Mouse (Mus musculus): ENCODE measurements around the gene Dlx5. TPM values are rescaled to one million over a fixed set of nuclear protein-coding genes. Genes with fewer than 3 reads are reported as not detected.
A peak's percentile ranks its signal among the peaks of the same experiment; 100 is the strongest.

Gene Dlx5
- polyA plus RNA-seq, 1 experiment from 2014 or later, result 4.0 TPM

- under 1% methylated on average over 30 of the region's 30 CpGs for WGBS
- Histone ChIP-seq H3K9me3 (no peaks in the 10 kb centered on the region), H3K27me3 (ENCODE audit: insufficient read depth, poor library complexity, severe bottlenecking) (peaks cover 80% of the 10 kb centered on the region), H3K36me3 (no peaks in the 10 kb centered on the region), H3K4me1 (peaks cover 18% of the 10 kb centered on the region), H3K27ac (peak overlapping the region; percentile 67; the same call in 1 of the 2 replicates), H3K4me3 (peak overlapping the region; percentile 71)
- no peak for DNase-seq (ENCODE audit: low spot score)
Observed at GRCm38 (mm10) chr6:6881115-6881637, 709 bp downstream of the Dlx5 start.

- H3K27me3 ChIP-seq (ENCODE audit: insufficient read depth, poor library complexity, severe bottlenecking), result peaks cover 86% of the 10 kb centered on the region
- H3K36me3 ChIP-seq, result no peaks in the 10 kb centered on the region
- no peak for DNase-seq (ENCODE audit: low spot score)
- H3K27ac ChIP-seq, result no peak overlapping the region
- H3K9me3 ChIP-seq, result no peaks in the 10 kb centered on the region
- peaks cover 18% of the 10 kb centered on the region for H3K4me1 ChIP-seq
- under 1% methylated on average over 24 of the region's 24 CpGs for WGBS
- peak overlapping the region; percentile 71 for H3K4me3 ChIP-seq
Observed at GRCm38 (mm10) chr6:6880361-6881114, 1.3 kb downstream of the Dlx5 start.

GRCm38 (mm10) chr6:6879371-6880325 is 2.2 kb downstream of the Dlx5 start:
- under 1% methylated on average over 44 of the region's 44 CpGs for WGBS

GRCm38 (mm10) chr6:6878841-6879291 is 3.0 kb downstream of the Dlx5 start:
- Histone ChIP-seq H3K36me3 (no peaks in the 10 kb centered on the region), H3K4me3 (peak overlapping the region; percentile 71), H3K4me1 (peaks cover 31% of the 10 kb centered on the region), H3K9me3 (no peaks in the 10 kb centered on the region), H3K27ac (no peak overlapping the region), H3K27me3 (ENCODE audit: insufficient read depth, poor library complexity, severe bottlenecking) (peaks cover 100% of the 10 kb centered on the region)
- no peak for DNase-seq (ENCODE audit: low spot score)
- WGBS, result 0% methylated on average over 14 of the region's 14 CpGs

More at GRCm38 (mm10) chr6:6879371-6880325, 2.2 kb downstream of the Dlx5 start:
- peaks cover 95% of the 10 kb centered on the region for H3K27me3 ChIP-seq (ENCODE audit: insufficient read depth, poor library complexity, severe bottlenecking)
- no peak overlapping the region for H3K27ac ChIP-seq
- H3K4me3 ChIP-seq, result peak overlapping the region; percentile 71
- H3K36me3 ChIP-seq, result no peaks in the 10 kb centered on the region
- no peak for DNase-seq (ENCODE audit: low spot score)
- peaks cover 23% of the 10 kb centered on the region for H3K4me1 ChIP-seq
- H3K9me3 ChIP-seq, result no peaks in the 10 kb centered on the region

- Histone ChIP-seq H3K27me3 (ENCODE audit: insufficient read depth, poor library complexity, severe bottlenecking) (peaks cover 100% of the 10 kb centered on the region), H3K4me1 (peaks cover 31% of the 10 kb centered on the region), H3K9me3 (no peaks in the 10 kb centered on the region), H3K4me3 (peak overlapping the region; percentile 71), H3K36me3 (no peaks in the 10 kb centered on the region), H3K27ac (no peak overlapping the region)
- 2% methylated on average over 34 of the region's 34 CpGs for WGBS
- DNase-seq (ENCODE audit: low spot score), result no peak
Observed at GRCm38 (mm10) chr6:6877981-6878840, 3.7 kb downstream of the Dlx5 start.

- peaks cover 31% of the 10 kb centered on the region for H3K4me1 ChIP-seq
- H3K4me3 ChIP-seq, result no peak overlapping the region
- no peaks in the 10 kb centered on the region for H3K36me3 ChIP-seq
- H3K27ac ChIP-seq, result no peak overlapping the region
- 9% methylated on average over 5 of the region's 5 CpGs for WGBS
- no peaks in the 10 kb centered on the region for H3K9me3 ChIP-seq
- DNase-seq (ENCODE audit: low spot score), result no peak
- H3K27me3 ChIP-seq (ENCODE audit: insufficient read depth, poor library complexity, severe bottlenecking), result peaks cover 100% of the 10 kb centered on the region
Observed at GRCm38 (mm10) chr6:6877346-6877910, 4.5 kb downstream of the Dlx5 start.

GRCm38 (mm10) chr6:6876731-6877130 is 5.2 kb downstream of the Dlx5 start:
- no peak overlapping the region for H3K4me3 ChIP-seq
- H3K36me3 ChIP-seq, result no peaks in the 10 kb centered on the region
- no peak for DNase-seq (ENCODE audit: low spot score)
- peaks cover 31% of the 10 kb centered on the region for H3K4me1 ChIP-seq
- peaks cover 100% of the 10 kb centered on the region for H3K27me3 ChIP-seq (ENCODE audit: insufficient read depth, poor library complexity, severe bottlenecking)
- WGBS, result 8% methylated on average over 7 of the region's 7 CpGs
- no peak overlapping the region for H3K27ac ChIP-seq
- no peaks in the 10 kb centered on the region for H3K9me3 ChIP-seq

GRCm38 (mm10) chr6:6876231-6876630 is 5.7 kb downstream of the Dlx5 start:
- Histone ChIP-seq H3K27ac (no peak overlapping the region), H3K4me1 (peaks cover 28% of the 10 kb centered on the region), H3K4me3 (no peak overlapping the region), H3K27me3 (ENCODE audit: insufficient read depth, poor library complexity, severe bottlenecking) (peaks cover 100% of the 10 kb centered on the region), H3K36me3 (no peaks in the 10 kb centered on the region), H3K9me3 (no peaks in the 10 kb centered on the region)
- DNase-seq (ENCODE audit: low spot score), result no peak
- WGBS, result 7% methylated on average over 2 of the region's 2 CpGs

GRCm38 (mm10) chr6:6875676-6876075 is 6.2 kb downstream of the Dlx5 start:
- WGBS, result 2% methylated on average over 9 of the region's 9 CpGs
- no peak for DNase-seq (ENCODE audit: low spot score)
- H3K4me3 ChIP-seq, result no peak overlapping the region
- H3K9me3 ChIP-seq, result no peaks in the 10 kb centered on the region
- H3K36me3 ChIP-seq, result no peaks in the 10 kb centered on the region
- H3K27ac ChIP-seq, result no peak overlapping the region
- H3K27me3 ChIP-seq (ENCODE audit: insufficient read depth, poor library complexity, severe bottlenecking), result peaks cover 100% of the 10 kb centered on the region
- peaks cover 23% of the 10 kb centered on the region for H3K4me1 ChIP-seq

GRCm38 (mm10) chr6:6875136-6875535 is 6.7 kb downstream of the Dlx5 start:
- WGBS, result under 1% methylated on average over 11 of the region's 11 CpGs
- Histone ChIP-seq H3K27ac (no peak overlapping the region), H3K9me3 (no peaks in the 10 kb centered on the region), H3K27me3 (ENCODE audit: insufficient read depth, poor library complexity, severe bottlenecking) (peaks cover 100% of the 10 kb centered on the region), H3K36me3 (no peaks in the 10 kb centered on the region), H3K4me1 (peaks cover 23% of the 10 kb centered on the region), H3K4me3 (peak overlapping the region; percentile 25; the same call in 1 of the 2 replicates)
- DNase-seq (ENCODE audit: low spot score), result no peak

GRCm38 (mm10) chr6:6874073-6874771 is 7.7 kb downstream of the Dlx5 start:
- Histone ChIP-seq H3K4me3 (peak overlapping the region; percentile 25), H3K27me3 (ENCODE audit: insufficient read depth, poor library complexity, severe bottlenecking) (peaks cover 100% of the 10 kb centered on the region), H3K27ac (no peak overlapping the region; the same call in 1 of the 2 replicates), H3K36me3 (no peaks in the 10 kb centered on the region), H3K9me3 (no peaks in the 10 kb centered on the region), H3K4me1 (peaks cover 23% of the 10 kb centered on the region)
- no peak for DNase-seq (ENCODE audit: low spot score)
- WGBS, result 0% methylated on average over 25 of the region's 25 CpGs
